Mouse (Mus musculus): ENCODE data around the gene Gm10128.
"Not testable (repeated sequence)": the region's sequence is repeated elsewhere in the genome, so short reads cannot be mapped to it uniquely, and the experiment has no call there.

Gene Gm10128

GRCm38 (mm10) chr14:7643872-7644271 lies at the start of gene Gm10128:
Gene Gm10128, minus strand, starts transcription at chr14:7643972.
- not testable (repeated sequence) for DNase-seq

- not testable (repeated sequence) for DNase-seq
Observed at GRCm38 (mm10) chr14:7681170-7681569, 37.4 kb upstream of the Gm10128 start.

DNA sequence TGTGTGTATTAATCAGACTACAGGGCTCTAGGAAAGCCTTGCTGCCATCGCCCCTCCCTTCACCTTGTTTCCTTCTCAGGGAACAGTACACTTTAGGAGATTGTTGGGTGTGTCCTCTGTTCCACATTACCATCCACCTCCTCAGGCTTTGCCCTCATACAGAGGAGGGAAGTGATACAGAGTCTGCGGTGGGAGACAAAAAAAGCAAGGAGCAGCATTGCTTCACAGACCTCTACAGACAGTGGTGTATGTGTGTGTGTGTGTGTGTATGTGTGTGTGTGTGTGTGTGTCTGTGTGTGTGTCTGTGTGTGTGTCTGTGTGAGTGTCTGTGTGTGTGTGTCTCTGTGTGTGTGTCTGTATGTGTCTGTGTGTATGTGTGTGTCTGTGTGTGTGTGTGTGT lies 18.7 kb upstream of the Gm10128 start:
- DNase-seq, result not testable (repeated sequence)

GRCm38 (mm10) chr14:7658101-7659074 lies 14.6 kb upstream of the Gm10128 start:
- DNase-seq, result peak; percentile 4 to 7

- DNase-seq, result not testable (repeated sequence)
Observed at GRCm38 (mm10) chr14:7657456-7657855, 13.7 kb upstream of the Gm10128 start.

DNA sequence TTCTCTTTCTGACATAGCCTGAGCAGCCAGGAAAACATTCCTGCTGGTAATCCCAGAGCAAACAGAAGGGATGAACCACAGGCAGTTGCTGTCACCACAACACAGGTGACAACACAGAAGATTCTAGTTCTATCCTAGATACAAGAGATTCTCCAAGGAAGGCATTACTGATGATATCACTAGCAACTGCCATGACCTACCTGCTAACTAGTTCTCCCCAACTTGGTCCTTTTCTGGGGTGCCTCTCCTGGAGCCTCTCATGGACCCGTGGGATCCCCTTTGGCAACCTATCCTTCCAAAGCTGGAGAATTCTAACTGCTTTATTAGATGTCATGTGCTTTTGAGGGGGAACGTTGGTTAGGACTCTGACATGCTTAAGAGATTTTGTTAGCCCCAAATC lies 48.3 kb downstream of the Gm10128 start, which contains the start of gene Gm10338:
Gene Gm10338 (minus strand): TSS at position 101 of the 400 bp plus-strand sequence.
- DNase-seq, result not testable (repeated sequence)
